Mouse (Mus musculus): Measurements from ENCODE around the gene Boc. TPM values are rescaled to one million over a fixed set of nuclear protein-coding genes. Genes with fewer than 3 reads are reported as not detected.
A peak's percentile ranks its signal among the peaks of the same experiment; 100 is the strongest.

Gene Boc
- not detected in 2 replicates for polyA plus RNA-seq (2012)

- H3K27me3 ChIP-seq (ENCODE audit: control insufficient read depth): peaks cover 47% of the 10 kb centered on the region
- H3K9me3 ChIP-seq (ENCODE audit: control insufficient read depth, low read length): no peaks in the 10 kb centered on the region
- TF ChIP-seq TAL1 (IDR thresholded peaks at IDR 0.05; ENCODE audit: low read length) (no peak), GATA1 (IDR thresholded peaks at IDR 0.05; ENCODE audit: low read length) (no peak)
- H3K4me1 ChIP-seq (ENCODE audit: control insufficient read depth): no peaks in the 10 kb centered on the region
- peak within 1 kb of the TSS; percentile 40 for H3K4me3 ChIP-seq (replicated peaks)
- no peaks in the 10 kb centered on the region for H3K36me3 ChIP-seq (ENCODE audit: control insufficient read depth)
Observed at GRCm38 (mm10) chr16:44558471-44559329, at the start of gene Boc. Boc (minus strand) TSS chr16:44558897.

DNA sequence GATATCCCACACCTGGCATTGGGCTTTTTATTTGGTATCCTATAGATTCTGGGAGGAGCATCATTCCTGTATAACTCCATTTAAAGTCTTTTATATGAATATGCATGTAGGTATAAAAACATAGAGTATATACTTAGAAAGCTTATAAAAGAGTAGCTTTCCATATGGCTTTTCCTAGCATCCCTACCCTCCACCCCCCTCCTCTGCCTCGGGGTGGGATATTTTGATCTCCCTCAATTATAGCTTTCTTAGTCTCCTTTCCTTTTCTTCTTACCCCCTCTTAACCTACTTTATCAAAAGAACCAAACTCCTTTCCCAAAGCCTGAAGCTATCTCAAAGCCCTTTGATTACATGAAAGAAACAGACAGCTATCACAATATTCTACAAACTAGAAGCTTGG lies 47.9 kb upstream of the Boc start:
- no peaks in the 10 kb centered on the region for H3K9me3 ChIP-seq (ENCODE audit: control insufficient read depth, low read length)
- H3K27me3 ChIP-seq (ENCODE audit: control insufficient read depth): no peaks in the 10 kb centered on the region
- H3K4me1 ChIP-seq (ENCODE audit: control insufficient read depth): no peaks in the 10 kb centered on the region
- no peaks in the 10 kb centered on the region for H3K36me3 ChIP-seq (ENCODE audit: control insufficient read depth)
- H3K4me3 ChIP-seq (replicated peaks): no peak overlapping the region
- TF ChIP-seq TAL1 (IDR thresholded peaks at IDR 0.05; ENCODE audit: low read length): no peak
- no peak for TF ChIP-seq GATA1 (IDR thresholded peaks at IDR 0.05; ENCODE audit: low read length)

- Histone ChIP-seq H3K4me1 (ENCODE audit: control insufficient read depth) (no peaks in the 10 kb centered on the region), H3K36me3 (ENCODE audit: control insufficient read depth) (no peaks in the 10 kb centered on the region), H3K4me3 (replicated peaks) (no peak overlapping the region), H3K27me3 (ENCODE audit: control insufficient read depth) (no peaks in the 10 kb centered on the region), H3K9me3 (ENCODE audit: control insufficient read depth, low read length) (no peaks in the 10 kb centered on the region)
- TF ChIP-seq GATA1 (IDR thresholded peaks at IDR 0.05; ENCODE audit: low read length) (no peak), TAL1 (IDR thresholded peaks at IDR 0.05; ENCODE audit: low read length) (no peak)
Observed at GRCm38 (mm10) chr16:44604021-44604616, 45.4 kb upstream of the Boc start.

- H3K4me3 ChIP-seq (replicated peaks): no peak overlapping the region
- no peak for TF ChIP-seq GATA1 (IDR thresholded peaks at IDR 0.05; ENCODE audit: low read length)
- TF ChIP-seq TAL1 (IDR thresholded peaks at IDR 0.05; ENCODE audit: low read length): no peak
- no peaks in the 10 kb centered on the region for H3K27me3 ChIP-seq (ENCODE audit: control insufficient read depth)
- no peaks in the 10 kb centered on the region for H3K9me3 ChIP-seq (ENCODE audit: control insufficient read depth, low read length)
- no peaks in the 10 kb centered on the region for H3K36me3 ChIP-seq (ENCODE audit: control insufficient read depth)
- no peaks in the 10 kb centered on the region for H3K4me1 ChIP-seq (ENCODE audit: control insufficient read depth)
Observed at GRCm38 (mm10) chr16:44601999-44602794, 43.5 kb upstream of the Boc start.

DNA sequence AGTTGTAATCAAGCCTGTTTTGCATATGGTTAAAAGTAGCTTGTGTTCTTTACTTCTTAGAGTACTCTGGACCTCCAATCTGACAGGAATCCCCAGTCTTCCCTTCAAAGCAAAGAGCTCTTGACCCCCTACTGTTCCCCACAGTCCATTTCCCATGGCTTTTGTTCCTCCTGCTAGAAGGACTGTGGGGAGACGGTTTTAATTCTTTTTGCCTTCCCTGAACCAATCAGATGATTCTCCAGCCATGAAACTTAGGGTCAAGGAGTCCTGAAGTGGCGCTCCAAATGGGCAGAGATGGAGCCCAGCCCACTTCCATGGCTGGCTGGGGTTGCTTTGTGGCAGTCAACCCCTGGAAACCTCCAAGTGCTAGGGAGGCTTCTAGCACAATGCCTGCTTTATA lies 42.5 kb upstream of the Boc start:
- no peaks in the 10 kb centered on the region for H3K36me3 ChIP-seq (ENCODE audit: control insufficient read depth)
- TF ChIP-seq GATA1 (IDR thresholded peaks at IDR 0.05; ENCODE audit: low read length): no peak
- no peak for TF ChIP-seq TAL1 (IDR thresholded peaks at IDR 0.05; ENCODE audit: low read length)
- no peak overlapping the region for H3K4me3 ChIP-seq (replicated peaks)
- no peaks in the 10 kb centered on the region for H3K27me3 ChIP-seq (ENCODE audit: control insufficient read depth)
- no peaks in the 10 kb centered on the region for H3K4me1 ChIP-seq (ENCODE audit: control insufficient read depth)
- no peaks in the 10 kb centered on the region; the same call in 1 of the 2 replicates for H3K9me3 ChIP-seq (ENCODE audit: control insufficient read depth, low read length)

GRCm38 (mm10) chr16:44597106-44597806 lies 38.6 kb upstream of the Boc start:
- no peaks in the 10 kb centered on the region for H3K27me3 ChIP-seq (ENCODE audit: control insufficient read depth)
- H3K4me3 ChIP-seq (replicated peaks): no peak overlapping the region
- no peaks in the 10 kb centered on the region; the same call in 1 of the 2 replicates for H3K9me3 ChIP-seq (ENCODE audit: control insufficient read depth, low read length)
- H3K4me1 ChIP-seq (ENCODE audit: control insufficient read depth): no peaks in the 10 kb centered on the region
- no peaks in the 10 kb centered on the region for H3K36me3 ChIP-seq (ENCODE audit: control insufficient read depth)
- TF ChIP-seq TAL1 (IDR thresholded peaks at IDR 0.05; ENCODE audit: low read length) (no peak), GATA1 (IDR thresholded peaks at IDR 0.05; ENCODE audit: low read length) (no peak)

DNA sequence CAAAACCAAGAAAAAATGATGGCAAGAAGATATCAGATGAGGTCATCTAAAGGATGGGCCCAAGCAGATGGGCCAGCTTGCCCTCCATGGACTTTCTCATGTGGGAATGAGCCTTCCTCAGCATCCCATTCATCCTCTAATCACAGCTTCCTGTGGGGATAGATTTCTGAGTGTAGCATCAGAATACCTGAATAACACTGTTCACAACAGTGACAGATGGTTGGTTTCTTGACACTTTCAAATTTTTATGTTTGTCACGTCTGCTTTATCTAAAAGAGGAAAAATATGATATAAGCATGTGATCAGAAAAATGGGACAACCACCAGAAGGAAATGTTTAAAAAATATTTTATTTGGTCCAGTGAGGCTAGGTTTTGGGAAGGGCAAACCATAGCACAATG lies 30.8 kb upstream of the Boc start:
- H3K9me3 ChIP-seq (ENCODE audit: control insufficient read depth, low read length): no peaks in the 10 kb centered on the region; the same call in 1 of the 2 replicates
- no peak for TF ChIP-seq GATA1 (IDR thresholded peaks at IDR 0.05; ENCODE audit: low read length)
- TF ChIP-seq TAL1 (IDR thresholded peaks at IDR 0.05; ENCODE audit: low read length): no peak
- no peaks in the 10 kb centered on the region for H3K4me1 ChIP-seq (ENCODE audit: control insufficient read depth)

GRCm38 (mm10) chr16:44579421-44580024 lies 20.8 kb upstream of the Boc start:
- TF ChIP-seq TAL1 (IDR thresholded peaks at IDR 0.05; ENCODE audit: low read length) (no peak), GATA1 (IDR thresholded peaks at IDR 0.05; ENCODE audit: low read length) (no peak)
- peaks cover 9% of the 10 kb centered on the region for H3K9me3 ChIP-seq (ENCODE audit: control insufficient read depth, low read length)
- H3K4me3 ChIP-seq (replicated peaks): no peak overlapping the region
- no peaks in the 10 kb centered on the region for H3K27me3 ChIP-seq (ENCODE audit: control insufficient read depth)
- H3K36me3 ChIP-seq (ENCODE audit: control insufficient read depth): no peaks in the 10 kb centered on the region
- H3K4me1 ChIP-seq (ENCODE audit: control insufficient read depth): no peaks in the 10 kb centered on the region

More for the DNA sequence above, 30.8 kb upstream of the Boc start:
- no peaks in the 10 kb centered on the region for H3K27me3 ChIP-seq (ENCODE audit: control insufficient read depth)
- H3K36me3 ChIP-seq (ENCODE audit: control insufficient read depth): no peaks in the 10 kb centered on the region
- no peak overlapping the region for H3K4me3 ChIP-seq (replicated peaks)
